Mouse (Mus musculus): Measurements from ENCODE around the gene Camk2n1. TPM values are rescaled to one million over a fixed set of nuclear protein-coding genes. Genes with fewer than 3 reads are reported as not detected.

Gene Camk2n1
- total RNA-seq, 4 experiments from 2014 or later: 3.8 to 6.1 (median 5.3) TPM

DNA sequence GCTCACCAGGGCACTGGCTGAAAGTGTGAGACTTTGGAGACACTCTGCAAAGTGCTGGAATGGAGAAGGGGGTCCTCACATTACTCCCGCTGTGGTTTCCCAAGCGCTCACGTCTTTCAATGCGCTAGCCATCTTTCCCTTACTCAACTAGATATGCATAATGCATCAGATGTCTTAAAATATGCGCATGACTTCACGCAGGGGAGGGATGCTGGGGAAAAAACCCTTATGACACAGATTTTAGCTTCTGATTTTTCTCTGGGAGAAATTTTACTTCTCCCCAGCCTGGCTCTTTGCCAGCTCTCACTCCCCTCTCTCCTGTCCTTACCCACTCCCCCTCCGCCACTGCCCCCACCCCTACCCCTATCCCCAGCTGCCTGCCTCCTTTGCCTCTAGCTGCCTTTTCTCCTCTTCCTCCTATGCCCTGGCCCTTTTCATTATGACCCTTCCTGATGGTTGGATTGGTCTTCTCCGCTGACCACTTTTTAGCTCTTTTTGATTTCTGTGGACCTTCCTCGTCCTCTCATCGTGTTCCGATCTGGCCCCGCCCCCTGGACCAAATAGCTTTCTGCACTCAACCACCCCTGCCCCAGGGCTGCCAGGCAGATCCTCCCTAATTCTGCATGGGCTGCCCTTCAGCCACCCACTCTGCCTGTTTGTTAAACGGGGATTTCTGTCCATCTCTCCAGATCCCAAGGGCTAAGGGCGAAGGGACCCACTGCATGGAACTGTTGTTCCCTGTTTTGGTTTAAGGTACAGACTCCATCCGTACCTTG, 6.1 kb upstream of the Camk2n1 start:
- no peak for DNase-seq (ENCODE audit: low spot score in 2 of 2)

DNA sequence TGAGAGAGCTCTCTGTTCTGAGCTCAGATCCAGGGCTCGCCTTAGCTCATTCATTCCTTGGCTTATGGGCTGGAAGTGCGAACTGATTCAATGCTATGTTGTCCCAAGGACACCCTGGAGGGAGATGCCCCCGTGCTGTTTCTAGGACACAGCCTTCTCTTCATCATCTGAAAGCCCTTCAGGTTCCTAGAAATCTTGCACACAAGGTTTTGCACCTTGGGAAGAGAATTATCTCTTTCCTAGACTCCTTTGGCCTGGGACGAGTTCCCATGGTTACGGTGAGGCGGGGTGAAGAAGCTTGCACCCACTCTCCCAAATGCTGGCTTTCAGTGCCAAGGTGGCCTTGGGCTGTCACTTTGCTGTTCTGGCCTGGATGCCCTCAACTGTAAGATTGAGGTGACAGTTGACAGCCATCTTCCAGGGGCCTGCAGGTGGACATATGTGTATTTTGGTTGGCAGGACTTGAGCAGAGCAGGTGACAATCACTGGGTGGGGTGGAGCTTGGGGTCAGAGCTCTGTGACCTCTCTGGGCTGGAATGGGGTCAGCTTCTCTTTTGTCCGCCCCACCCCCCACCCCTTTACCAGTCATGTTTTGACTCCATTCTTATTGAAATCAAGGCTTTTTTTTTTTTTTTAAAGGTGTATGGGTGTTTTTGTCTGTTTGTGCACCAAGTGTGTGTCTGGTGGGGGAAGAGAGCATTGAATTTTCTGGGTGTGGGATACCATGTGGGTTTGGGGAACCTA, 5.1 kb upstream of the Camk2n1 start:
- DNase-seq (ENCODE audit: low spot score in 2 of 2): no peak

DNA sequence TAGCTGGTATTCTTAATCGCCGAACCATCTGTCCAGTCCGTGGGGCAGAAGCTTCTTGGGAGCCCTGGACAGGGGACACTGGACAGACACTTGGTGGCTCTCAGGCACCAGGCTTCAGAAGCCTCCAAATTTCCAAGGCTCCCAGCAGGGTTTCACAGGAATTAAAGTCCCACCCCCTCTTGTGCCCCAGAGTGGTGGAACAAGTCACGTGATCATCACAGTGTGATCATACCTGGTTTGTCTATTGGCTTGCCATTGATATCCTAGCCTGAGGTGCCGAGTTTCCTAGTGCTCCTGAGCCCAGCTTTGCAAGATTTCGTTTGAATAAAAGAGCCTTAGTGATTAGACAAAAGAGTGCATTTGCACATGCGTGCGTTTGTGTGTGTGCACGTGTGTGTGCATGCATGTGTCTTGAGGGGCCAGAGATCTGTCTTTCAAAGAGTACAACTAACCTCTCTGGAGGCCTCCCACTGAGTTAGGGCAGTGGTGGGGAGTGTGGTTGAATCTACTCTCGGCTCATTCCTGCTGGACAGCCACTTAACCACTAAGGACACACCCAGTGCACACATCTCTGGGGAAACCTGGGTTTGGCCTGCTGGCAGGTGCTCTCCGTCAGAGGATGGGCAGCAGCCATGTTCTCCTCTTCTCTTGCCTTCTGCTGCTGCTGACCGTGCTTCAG, 4.3 kb upstream of the Camk2n1 start:
- no peak for DNase-seq (ENCODE audit: low spot score in 2 of 2)

DNA sequence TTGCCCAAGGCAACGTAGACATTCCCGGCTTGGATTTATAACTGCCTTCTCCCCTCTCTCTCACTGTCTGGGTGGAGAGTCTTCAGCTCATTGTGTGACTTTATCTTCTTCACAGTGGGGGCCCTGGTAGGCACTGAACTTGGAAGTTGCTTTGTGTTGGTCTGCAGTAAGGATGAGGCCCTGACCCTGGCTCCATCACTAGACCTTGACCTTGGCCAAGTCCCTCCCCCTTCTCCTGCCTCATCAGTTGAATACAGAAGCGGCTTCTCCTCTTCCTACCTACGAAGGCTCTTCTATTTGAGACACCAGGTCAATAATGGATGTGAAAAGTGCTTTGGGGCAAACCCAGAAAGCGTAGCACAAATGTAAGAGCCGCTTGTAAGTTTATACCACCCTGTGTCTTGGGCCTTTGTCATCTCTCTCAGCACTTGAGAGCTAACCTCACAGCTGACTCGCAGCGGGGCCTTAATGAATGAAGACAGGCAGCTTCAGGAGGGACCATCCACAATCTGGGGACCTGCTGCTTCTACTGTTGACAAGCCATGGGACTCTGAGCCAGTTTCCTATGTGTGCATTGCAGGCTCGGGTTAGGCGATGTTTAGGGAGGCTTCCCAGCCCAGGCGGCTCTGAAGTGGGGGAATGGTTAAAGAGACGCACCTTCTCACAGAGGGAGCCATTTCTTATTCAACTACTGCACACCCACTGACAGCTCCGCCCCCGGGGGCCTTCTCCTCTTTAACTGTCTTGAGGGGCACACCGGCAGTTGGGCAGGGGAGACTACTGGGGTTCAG, 1.6 kb upstream of the Camk2n1 start:
- DNase-seq (ENCODE audit: low spot score in 2 of 2): no peak

DNA sequence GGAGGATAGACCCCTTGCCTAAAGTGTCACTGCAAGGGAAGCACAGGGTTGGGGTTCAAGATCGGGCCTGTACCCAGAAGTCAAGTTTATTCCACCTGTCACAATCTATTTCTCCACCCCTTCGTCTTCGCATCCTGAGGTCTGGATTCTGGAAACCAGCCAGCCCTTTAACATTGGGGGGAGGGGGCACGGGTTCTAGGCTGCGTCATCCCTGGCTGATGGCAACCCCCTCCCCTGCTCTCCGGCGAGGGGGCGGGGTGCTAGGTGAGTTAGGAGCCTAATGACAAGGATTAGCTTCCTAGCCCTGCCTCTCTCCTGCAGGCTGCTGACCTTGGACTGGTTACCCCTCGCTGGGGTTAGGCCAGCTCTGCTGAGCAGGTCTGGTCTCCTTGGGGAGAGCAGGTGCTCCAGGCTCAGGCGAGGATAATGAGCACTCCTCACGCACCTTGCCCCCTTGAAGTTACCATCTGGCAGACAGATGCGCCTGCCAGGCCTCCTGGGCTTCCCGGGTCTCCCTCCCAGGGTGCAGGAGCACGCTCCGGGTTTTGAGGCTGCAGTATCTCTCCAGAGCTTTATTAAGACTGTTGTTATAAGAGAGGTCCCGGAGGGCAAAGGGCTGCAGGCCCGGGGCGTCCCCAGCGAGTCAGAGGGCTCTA, 889 bp upstream of the Camk2n1 start:
- no peak for DNase-seq (ENCODE audit: low spot score in 2 of 2)

DNA sequence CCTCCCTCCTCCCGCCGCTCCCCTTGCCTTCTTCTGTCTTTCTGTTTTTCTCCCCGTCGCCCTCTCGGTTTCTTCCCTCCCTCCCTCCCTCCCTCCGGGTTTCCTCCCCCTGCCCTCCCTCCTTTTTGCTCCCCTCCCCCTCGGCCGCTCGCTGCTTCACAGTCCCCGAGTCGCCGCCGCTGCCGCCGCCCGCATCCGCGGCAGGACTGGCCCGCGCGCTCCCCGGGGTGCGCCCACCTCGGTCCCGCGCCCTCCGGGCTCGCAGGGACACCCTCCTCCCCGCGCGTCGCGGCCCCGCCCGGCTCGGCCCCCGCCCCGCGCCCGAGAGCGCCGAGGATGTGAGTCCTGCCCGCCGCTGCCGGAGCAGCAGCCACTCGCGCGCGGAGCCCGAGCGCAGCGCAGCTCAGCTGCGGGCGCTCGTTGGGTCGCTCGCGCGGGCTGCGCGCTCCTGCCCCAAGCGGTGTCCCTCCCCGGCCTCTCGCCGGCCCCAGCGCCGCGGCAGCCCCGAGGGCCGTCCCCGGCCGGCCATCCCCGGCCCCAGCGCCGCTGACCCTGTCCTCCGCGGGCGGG, 542 bp downstream of the Camk2n1 start:
- DNase-seq (ENCODE audit: low spot score in 2 of 2): peak in 1 of 2 experiments; percentile 32

DNA sequence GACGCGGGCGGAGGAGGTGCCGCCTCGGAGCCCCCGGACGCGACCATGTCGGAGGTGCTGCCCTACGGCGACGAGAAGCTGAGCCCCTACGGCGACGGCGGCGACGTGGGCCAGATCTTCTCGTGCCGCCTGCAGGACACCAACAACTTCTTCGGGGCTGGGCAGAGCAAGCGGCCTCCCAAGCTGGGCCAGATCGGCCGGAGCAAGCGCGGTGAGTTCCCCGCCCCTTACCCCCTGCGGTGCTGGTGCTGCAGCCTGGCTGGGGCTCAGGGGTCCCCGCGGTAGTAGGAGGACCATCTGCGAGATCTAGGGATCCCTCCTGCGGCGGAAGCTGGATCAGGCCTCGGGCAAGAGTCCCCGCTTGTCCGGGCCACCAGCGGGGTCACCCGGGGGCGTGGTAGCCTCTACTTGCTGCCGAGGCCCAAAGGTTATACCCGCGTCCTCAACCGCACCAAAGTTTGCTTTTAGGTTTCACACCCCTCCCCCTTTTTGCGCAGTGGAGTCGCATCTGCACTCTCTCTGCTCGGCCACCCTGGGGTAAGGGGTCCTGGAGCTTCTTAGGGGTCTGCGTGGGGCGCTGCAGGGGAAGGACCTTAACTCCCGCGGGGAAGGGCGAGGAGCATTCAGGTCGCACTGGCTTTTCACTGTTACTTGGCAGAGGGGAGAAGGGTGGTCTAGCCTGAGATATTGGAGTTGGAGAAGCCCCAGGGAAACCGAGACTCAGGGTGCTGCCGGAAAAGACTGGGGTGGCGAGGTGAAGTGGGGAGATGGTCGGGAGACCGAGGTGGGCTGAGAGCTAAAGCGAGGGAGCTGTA, 1.2 kb downstream of the Camk2n1 start:
- no peak for DNase-seq (ENCODE audit: low spot score in 2 of 2)

DNA sequence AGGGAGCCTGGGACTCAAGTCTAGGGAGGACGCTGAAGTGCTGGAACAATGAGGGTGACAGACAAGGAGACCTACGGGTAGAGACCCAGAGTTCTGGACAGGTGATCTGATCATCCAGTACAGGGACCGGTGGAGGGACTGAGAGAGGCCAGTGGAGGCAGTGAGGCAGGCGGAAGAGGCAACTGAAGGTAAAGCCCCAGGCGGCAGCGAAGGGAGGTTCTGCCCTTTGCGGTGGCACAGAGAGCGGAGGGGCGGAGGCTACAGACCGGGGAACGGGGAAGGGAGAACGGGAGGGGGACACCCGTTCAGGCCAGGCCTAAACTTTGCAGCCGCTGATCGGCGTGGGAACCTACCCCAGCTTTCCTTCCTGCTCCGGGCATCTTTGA, 1.8 kb downstream of the Camk2n1 start:
- no peak for DNase-seq (ENCODE audit: low spot score in 2 of 2)

DNA sequence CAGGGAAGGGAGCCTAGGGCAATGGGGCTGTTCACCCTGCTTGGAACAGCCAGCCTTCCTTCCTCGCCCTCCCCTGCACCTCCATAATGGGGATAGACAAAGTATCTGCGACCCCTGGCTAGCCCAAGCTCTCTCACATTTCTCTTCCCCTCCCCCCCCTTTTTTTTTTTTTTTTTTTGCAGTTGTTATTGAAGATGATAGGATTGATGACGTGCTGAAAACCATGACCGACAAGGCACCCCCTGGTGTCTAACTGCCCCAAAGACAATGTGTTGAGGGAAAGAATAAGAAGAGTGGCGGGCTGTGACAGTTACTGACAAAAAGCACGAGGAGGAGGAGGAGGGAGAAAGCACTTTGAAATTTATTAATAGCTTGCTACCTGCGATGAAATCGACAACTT, 2.4 kb downstream of the Camk2n1 start:
- DNase-seq (ENCODE audit: low spot score in 2 of 2): no peak

DNA sequence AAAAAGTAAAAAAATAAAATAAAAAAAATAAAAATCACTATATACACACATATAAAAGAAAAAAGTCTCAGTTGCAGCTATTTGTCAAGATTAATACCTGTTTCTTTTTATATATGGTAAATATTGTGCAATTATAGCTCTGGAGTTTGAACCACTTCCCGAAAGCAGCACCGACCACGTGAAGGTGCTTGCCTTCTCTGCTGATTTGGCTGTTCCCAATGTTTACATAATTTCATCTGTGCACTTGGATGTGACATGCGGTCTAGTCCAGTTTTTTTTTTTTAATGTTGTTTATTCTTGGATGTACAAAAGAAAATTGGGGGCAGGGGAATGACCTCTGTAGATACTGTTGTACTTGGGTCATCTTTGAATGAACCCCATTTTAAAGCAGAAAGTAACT, 3.0 kb downstream of the Camk2n1 start:
- no peak for DNase-seq (ENCODE audit: low spot score in 2 of 2)

DNA sequence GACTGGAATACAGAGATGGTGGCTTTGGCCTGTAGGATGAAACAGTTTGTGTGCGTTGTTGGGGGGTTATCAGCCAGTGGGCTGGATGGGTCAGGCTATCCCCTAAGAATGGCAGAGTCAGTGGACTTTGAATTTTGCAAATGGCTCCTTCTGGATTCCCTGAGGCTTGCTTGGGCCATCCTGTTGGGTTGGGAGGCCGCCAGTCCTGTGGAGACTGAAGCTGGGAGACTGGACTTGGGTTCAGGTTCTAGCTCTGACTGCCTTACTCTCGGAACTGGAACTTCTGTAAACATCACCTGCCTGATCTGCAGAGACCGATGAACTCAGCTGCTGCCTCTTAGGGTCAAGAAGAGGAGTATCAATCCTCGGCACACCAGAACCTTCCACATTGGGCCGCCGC, 4.1 kb downstream of the Camk2n1 start:
- DNase-seq (ENCODE audit: low spot score in 2 of 2): no peak

DNA sequence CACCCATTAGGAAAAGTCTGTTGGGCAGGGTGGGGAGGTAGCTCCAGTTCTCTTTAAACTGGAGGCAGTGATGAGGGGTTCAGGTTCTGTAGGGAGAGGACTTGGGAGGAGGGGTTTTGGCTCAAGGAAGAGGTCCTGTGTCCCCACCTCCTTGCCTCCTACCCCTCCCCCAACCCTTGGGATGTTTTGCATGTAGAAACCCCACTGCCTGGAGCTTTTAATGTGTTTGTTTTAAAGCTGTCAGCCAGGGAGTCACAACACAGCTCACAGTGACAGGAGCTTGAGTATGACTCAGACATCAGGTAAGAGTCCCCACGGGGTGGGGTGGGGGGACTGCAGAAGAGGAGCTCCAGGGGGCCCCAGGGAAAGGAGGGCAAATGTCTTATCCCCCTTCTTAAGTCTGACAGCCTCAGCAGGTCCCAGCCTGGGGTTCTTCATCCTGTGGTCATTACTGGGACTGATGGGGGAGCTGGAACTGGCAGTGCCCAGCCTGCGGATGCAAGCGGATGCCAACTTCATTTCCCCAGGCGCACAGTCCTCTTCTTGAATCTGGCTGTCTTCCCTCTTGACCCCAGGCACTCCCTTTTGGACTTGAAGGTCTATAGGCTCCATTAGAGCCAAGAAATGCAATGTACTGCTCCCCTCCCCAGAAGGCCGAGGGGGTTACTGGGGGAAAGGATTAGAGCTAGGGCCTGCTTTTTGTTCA, 4.8 kb downstream of the Camk2n1 start:
- DNase-seq (ENCODE audit: low spot score in 2 of 2): no peak

DNA sequence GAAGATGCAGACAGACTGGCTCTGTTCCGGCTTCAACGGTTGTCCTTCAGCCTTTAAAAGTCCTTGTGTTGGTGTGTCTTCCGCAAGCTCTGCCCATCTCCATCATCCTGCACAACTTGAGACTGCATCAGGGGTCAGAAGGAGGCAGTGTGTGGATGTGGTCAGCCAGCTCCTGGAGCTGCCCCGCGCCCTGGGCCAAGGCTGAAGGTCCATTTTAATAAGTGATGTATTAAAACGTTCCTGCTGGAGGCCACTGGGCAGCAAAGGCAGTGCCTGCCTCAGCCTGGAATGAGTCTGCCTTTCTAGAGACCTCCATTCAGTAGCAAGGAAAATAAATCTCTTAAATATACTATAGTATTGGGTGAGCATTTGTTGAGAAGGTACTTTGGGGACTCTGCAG, 5.7 kb downstream of the Camk2n1 start:
- DNase-seq (ENCODE audit: low spot score in 2 of 2): no peak

DNA sequence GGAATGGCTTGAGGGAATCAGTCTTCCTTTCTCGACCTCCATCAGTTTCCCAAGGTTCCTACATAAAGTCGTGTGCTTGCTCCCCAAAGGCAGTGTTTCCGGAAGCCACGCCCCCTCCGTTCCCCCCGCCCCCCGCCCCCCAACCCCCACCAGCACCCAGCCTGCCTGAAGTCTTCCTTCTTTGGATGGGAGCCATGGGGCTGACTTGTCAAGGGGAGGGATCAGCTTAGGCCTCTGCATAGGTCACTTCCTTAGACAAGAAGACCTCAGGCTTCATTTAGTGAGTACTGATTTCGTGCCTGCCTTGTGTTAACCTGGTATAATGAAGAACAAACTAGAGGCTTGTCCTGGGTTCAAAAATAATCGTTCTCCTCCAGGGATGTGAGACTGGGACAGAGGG, 6.8 kb downstream of the Camk2n1 start:
- DNase-seq (ENCODE audit: low spot score in 2 of 2): no peak

DNA sequence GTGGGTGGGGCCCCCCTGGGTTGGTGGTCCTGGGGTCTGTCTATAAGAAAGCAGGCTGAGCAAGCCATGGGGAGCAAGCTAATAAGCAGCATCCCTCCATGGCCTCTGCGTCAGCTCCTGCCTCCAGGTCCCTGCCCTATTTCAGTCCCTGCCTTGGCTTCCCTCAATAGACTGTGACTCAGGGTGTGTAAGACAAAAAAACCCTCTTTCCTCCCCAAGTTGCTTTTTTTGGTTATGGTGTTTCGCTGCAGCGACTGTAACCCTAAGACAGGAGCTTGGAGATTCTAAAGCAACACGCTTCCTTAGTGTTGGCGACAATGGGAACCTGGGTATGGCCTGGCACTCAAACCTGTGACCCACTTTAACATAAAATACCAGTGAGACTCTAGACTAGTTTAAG, 7.4 kb downstream of the Camk2n1 start:
- DNase-seq (ENCODE audit: low spot score in 2 of 2): no peak

DNA sequence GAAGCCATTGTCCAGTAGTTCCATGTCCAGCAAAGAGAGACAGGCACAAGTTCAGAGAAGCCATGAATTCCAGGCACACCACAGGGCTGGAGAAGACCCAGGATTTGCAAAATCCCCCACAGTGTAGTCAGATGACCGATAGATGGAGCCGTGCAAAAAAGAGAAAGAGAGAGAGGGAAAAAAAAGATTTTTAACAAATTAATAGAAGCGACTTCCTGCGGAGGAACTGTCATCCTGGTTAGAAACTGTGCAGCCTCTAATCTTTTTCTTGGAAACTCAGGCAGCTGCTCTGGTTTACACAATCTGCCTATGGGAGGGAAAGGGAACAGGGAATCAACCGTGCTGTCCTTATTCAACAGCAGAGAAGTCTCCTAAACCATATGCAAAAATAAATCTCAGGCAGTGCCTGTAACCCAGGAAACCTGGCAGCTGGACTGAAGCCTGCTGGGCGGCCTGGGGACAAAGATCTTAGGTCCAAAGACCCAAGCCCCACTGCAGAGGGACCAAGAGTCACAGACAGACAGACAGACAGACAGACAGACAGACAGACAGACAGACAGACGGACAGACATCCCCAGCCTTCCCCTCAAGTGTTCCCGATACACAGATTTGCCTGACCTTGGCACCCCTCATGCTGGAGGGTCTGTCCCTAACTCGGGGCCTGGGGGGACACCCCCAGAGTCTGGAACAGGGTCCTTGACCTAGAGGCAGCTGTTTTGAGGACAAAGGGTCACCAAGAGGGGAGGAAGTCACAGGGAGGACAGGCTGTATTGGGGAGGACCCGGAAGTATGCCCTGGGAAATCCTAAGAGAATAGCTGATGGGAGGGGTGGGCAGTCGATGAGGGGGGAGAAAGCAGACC, 9.1 kb downstream of the Camk2n1 start:
- no peak for DNase-seq (ENCODE audit: low spot score in 2 of 2)

DNA sequence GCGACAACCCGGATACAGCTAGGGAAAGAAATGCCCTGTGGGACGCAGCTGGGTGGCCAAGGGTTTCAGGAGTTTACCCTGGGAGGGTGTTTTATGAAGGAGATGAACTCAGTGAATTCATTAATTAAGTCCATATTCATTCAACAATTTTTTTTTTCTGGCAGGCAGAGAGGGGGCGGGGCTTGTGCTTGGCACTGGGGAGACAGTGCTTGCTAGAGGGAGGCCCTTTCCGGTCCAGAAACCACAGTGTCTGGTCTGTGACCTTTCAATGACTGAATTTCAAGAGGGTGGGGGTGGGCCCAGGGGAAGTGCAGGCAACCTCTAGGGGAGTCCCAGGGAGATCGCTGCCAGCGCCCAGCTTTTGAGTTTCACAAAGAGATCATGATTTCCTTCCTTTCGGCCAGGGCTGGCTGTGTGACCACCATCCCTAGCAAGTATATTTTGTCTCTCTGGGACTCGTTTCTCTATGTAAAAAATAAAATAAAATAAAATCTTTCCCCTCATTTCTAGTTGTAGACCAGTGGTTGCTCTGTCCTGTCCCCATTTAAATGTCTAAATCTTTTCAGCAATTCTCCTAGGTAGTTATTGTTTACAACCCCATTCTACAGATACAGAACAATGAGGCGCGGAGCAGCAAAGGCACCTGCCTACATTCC, 9.8 kb downstream of the Camk2n1 start:
- peak; percentile 83 for DNase-seq (ENCODE audit: low spot score in 2 of 2)

All from gastrocnemius, adult 8-10 months (tissue).